Mouse (Mus musculus) lung, postnatal 0 days (tissue): ENCODE measurements around the gene Cdk4.

Source experiments
- CTCF ChIP-seq: IDR thresholded peaks from 2 replicates; pipeline ENCODE4 v1.5.1; 2016; ENCODE audit warnings: antibody characterized with exemption, mild to moderate bottlenecking
- EP300 ChIP-seq: IDR thresholded peaks from 2 replicates; pipeline ENCODE4 v1.6.1; 2016; ENCODE audit warnings: antibody characterized with exemption, mild to moderate bottlenecking, control low read depth

DNA sequence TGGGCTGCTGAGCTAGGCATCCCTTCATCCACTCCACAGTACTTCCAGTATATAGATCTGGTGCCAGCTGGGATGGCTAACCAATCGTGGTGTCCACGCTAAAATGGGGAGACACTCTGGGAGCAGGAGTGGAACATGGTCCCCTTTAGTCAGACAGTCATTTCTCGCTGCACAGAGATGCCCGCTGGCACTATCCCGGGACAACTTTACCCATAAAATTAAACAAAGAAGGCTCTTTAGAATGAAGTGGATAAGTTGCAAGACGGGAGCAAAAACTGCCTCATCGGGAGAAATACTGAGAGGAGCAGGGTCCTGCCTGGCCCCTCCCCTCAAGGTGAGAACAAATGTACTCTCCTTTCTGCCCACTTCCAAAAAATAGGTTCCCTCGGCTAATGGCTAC lies 4.6 kb upstream of the Cdk4 start:
- TF ChIP-seq CTCF (no peak), EP300 (no peak)
